In the genomic region with DNA sequence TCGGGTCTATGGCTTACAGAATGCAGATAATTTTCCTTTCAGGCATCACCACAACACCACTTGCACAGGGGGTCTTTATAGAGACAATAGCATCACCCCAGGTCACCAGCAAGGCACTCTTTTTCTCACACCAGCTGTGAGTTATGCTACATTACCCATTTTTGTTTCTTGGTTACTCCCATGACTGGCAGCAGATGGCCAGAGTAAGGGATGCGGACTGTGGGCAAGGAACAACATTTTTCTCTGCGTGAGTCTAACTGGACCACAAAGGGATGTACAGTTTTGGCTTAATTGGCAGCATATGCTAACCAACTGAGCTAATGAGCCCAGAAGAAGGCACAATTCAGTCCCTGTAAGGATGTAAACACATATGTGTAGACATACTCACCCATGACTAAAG, we compare ENCODE assay signal across 18 mouse cellular contexts.
A peak's percentile ranks its signal among the peaks of the same experiment; 100 is the strongest.
DNase-seq lines count a peak whose midpoint lies in the region; ATAC-seq lines count a peak whose summit lies in the region.
"Had no signal": no experiment of that assay in that cellular context is flagged by ENCODE, and none has a peak within 500 bp of the region (broad histone marks: within the 10 kb centered on the region; RNA-seq: fewer than 3 reads in every experiment).

No protein-coding gene starts in this region.

- peak; percentile 58; the same call in 1 of the 2 replicates for ATAC-seq in midbrain, embryonic 13.5 days
- ATAC-seq in midbrain, embryonic 16.5 days = no peak
- peak; percentile 89 for ATAC-seq in hindbrain, embryonic 12.5 days (ENCODE audit: low FRiP score)
- ATAC-seq: intestine, postnatal 0 days had no signal

- peak; percentile 11 to 26 for DNase-seq in cerebellum, postnatal 14 days
- no peak for DNase-seq in cerebellum, adult 18-20 months
- DNase-seq in retina, embryonic 14.5 days (ENCODE audit: low spot score) = peak; percentile 79
- DNase-seq in adipocyte (ENCODE audit: low spot score) = no peak
- DNase-seq in layer of hippocampus, adult 11-12 months (ENCODE audit: low spot score) = no peak
- DNase-seq: adrenal gland, adult 2 months; cerebellum, adult 11 months; gastrocnemius, adult 2 months; heart, postnatal 4 days; kidney, postnatal 10 days; lung, postnatal 14 days; thymus, postnatal 25 days had no signal

- H3K4me3 ChIP-seq in midbrain, embryonic 13.5 days (replicated peaks) = no peak overlapping the region
- no peak overlapping the region for H3K4me3 ChIP-seq in midbrain, embryonic 16.5 days (ENCODE audit: low read depth, low read length)
- no peak overlapping the region for H3K4me3 ChIP-seq in hindbrain, embryonic 12.5 days
- H3K4me3 ChIP-seq: embryonic facial prominence, embryonic 12.5 days; gastrocnemius, adult 2 months; limb, embryonic 13.5 days had no signal

- H3K9me3 ChIP-seq in midbrain, embryonic 13.5 days = no peaks in the 10 kb centered on the region
- H3K9me3 ChIP-seq in midbrain, embryonic 16.5 days (replicated peaks; ENCODE audit: control insufficient read depth, low read length, poor library complexity, severe bottlenecking) = no peaks in the 10 kb centered on the region
- no peaks in the 10 kb centered on the region for H3K9me3 ChIP-seq in hindbrain, embryonic 12.5 days (replicated peaks)
- H3K9me3 ChIP-seq: embryonic facial prominence, embryonic 12.5 days; limb, embryonic 13.5 days had no signal

- WGBS in midbrain, embryonic 13.5 days = 57% methylated on average over 3 of the region's 3 CpGs
- 44% methylated on average over 3 of the region's 3 CpGs for WGBS in midbrain, embryonic 16.5 days
- WGBS in hindbrain, embryonic 12.5 days = 37% methylated on average over 3 of the region's 3 CpGs

- no peak overlapping the region for H3K27ac ChIP-seq in midbrain, embryonic 13.5 days
- no peak overlapping the region for H3K27ac ChIP-seq in midbrain, embryonic 16.5 days (ENCODE audit: low read length)
- no peak overlapping the region for H3K27ac ChIP-seq in hindbrain, embryonic 12.5 days
- H3K27ac ChIP-seq: embryonic facial prominence, embryonic 12.5 days; gastrocnemius, adult 2 months; limb, embryonic 13.5 days had no signal

- H3K9ac ChIP-seq in midbrain, embryonic 13.5 days (replicated peaks) = no peak overlapping the region
- H3K9ac ChIP-seq in midbrain, embryonic 16.5 days (ENCODE audit: low read depth, low read length) = no peak overlapping the region
- H3K9ac ChIP-seq in hindbrain, embryonic 12.5 days = no peak overlapping the region
- H3K9ac ChIP-seq: embryonic facial prominence, embryonic 12.5 days; limb, embryonic 13.5 days had no signal

- no peak overlapping the region for H3K4me2 ChIP-seq in midbrain, embryonic 13.5 days (replicated peaks)
- H3K4me2 ChIP-seq in midbrain, embryonic 16.5 days (ENCODE audit: low read length) = no peak overlapping the region
- no peak overlapping the region for H3K4me2 ChIP-seq in hindbrain, embryonic 12.5 days (replicated peaks)
- H3K4me2 ChIP-seq: embryonic facial prominence, embryonic 12.5 days; limb, embryonic 13.5 days had no signal

- H3K27me3 ChIP-seq in midbrain, embryonic 13.5 days = no peaks in the 10 kb centered on the region
- H3K27me3 ChIP-seq in midbrain, embryonic 16.5 days (ENCODE audit: control insufficient read depth, insufficient read depth, low read depth, low read length) = no peaks in the 10 kb centered on the region
- no peaks in the 10 kb centered on the region for H3K27me3 ChIP-seq in hindbrain, embryonic 12.5 days
- H3K27me3 ChIP-seq: embryonic facial prominence, embryonic 12.5 days; limb, embryonic 13.5 days had no signal

- H3K4me1 ChIP-seq in midbrain, embryonic 13.5 days (replicated peaks) = peaks cover 3% of the 10 kb centered on the region; the same call in 1 of the 2 replicates
- peaks cover 3% of the 10 kb centered on the region; the same call in 1 of the 2 replicates for H3K4me1 ChIP-seq in midbrain, embryonic 16.5 days (ENCODE audit: control insufficient read depth, insufficient read depth, low read length)
- peaks cover 5% of the 10 kb centered on the region; the same call in 1 of the 2 replicates for H3K4me1 ChIP-seq in hindbrain, embryonic 12.5 days
- H3K4me1 ChIP-seq: embryonic facial prominence, embryonic 12.5 days; limb, embryonic 13.5 days had no signal

- no peaks in the 10 kb centered on the region for H3K36me3 ChIP-seq in midbrain, embryonic 13.5 days
- no peaks in the 10 kb centered on the region for H3K36me3 ChIP-seq in midbrain, embryonic 16.5 days (ENCODE audit: control insufficient read depth, insufficient read depth, low read length)
- no peaks in the 10 kb centered on the region for H3K36me3 ChIP-seq in hindbrain, embryonic 12.5 days
- H3K36me3 ChIP-seq: embryonic facial prominence, embryonic 12.5 days; limb, embryonic 13.5 days had no signal

Comparison
In these comparisons a context has a peak if more than half of its experiments do, and no peak if none do; other contexts are left out.
1. DNase-seq: peak in cerebellum, postnatal 14 days (2 of 2) and retina, embryonic 14.5 days (single experiment); none in cerebellum, adult 18-20 months (0 of 2), adipocyte (single experiment) and layer of hippocampus, adult 11-12 months (single experiment).